Mouse (Mus musculus) embryo, embryonic 10 days (tissue): ENCODE measurements around the gene Snx9.

ENCODE experiments used
- DNase-seq: peaks from one replicate; pipeline ENCODE4 v3.0.0-alpha.2; 2015; ENCODE audit warnings: low spot score

Gene Snx9

GRCm38 (mm10) chr17:5969246-5969645 lies 128.1 kb downstream of the Snx9 start:
- no peak for DNase-seq

- DNase-seq = no peak
These were observed 129.2 kb downstream of the Snx9 start for GRCm38 (mm10) chr17:5970298-5970821.

GRCm38 (mm10) chr17:5973536-5973935 lies 132.4 kb downstream of the Snx9 start:
- no peak for DNase-seq

GRCm38 (mm10) chr17:5975099-5975977 lies 134.2 kb downstream of the Snx9 start:
- DNase-seq = peak; percentile 44

- DNase-seq = no peak
These were observed 135.3 kb downstream of the Snx9 start for GRCm38 (mm10) chr17:5976221-5977055.

- DNase-seq = no peak
These were observed 136.2 kb downstream of the Snx9 start for GRCm38 (mm10) chr17:5977056-5977920.

GRCm38 (mm10) chr17:5977921-5978504 lies 136.9 kb downstream of the Snx9 start:
- DNase-seq = no peak

- DNase-seq = no peak
These were observed 137.5 kb downstream of the Snx9 start for GRCm38 (mm10) chr17:5978505-5979077.

GRCm38 (mm10) chr17:5980860-5981259 lies 139.7 kb downstream of the Snx9 start:
- peak; percentile 34 for DNase-seq
